Mouse (Mus musculus) activated CD4-positive, CD25-positive, alpha-beta regulatory T cell, adult 9 weeks (primary cell): ENCODE results near the gene Brf1. TPM values are rescaled to one million over a fixed set of nuclear protein-coding genes. Genes with fewer than 3 reads are reported as not detected.

Experiments
- polyA plus RNA-seq: library from polyadenylated mRNA; unstranded; fragments of 100-300 nt; shearing (Covaris generic); gene quantifications from one replicate; pipeline ENCODE4 v1.2.1, GENCODE M21; 2017

The Brf1 gene
- polyA plus RNA-seq, result 17.5 TPM

DNA sequence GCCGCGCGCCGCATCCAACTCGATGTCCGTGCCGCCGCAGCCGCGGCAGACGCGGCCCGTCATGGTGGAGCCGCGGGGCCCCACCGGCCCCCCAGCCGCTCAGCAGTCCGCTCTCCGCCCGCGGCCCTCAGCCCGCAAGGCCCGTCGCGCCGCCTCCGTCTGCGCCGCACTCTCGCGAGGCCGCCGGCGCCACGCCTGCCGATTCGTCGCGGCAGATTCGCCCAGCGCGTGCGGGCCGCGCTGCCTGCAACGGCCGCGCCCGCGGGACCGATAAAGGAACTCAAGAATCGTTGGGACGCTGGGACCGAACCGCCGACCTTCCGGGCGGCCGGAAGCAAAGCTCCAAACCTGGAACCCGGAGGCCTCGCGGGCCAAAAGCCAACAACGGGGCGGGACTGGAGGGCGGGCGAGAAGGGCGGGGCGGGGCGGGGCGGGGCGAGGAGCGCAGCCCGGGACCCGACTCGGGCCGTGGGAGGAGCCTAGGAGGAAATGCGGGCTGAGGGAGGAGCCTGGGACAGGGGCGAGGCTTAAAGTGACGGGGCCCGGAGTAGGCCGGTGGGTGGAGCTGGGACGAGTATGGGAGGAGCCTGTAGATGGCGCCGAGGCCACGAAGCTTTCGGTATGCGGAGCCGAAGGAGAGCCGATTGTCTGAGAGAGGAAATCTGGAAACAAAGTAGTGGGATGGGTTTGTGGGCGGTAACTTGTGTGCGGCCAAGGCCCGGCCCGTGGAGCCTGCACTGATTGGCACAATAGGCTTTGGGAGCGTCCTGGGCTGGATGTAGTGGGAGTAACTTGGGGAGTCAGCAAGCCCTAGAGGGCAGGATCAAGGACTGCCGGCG is at the start of gene Brf1:
Gene Brf1, minus strand, starts transcription at position 411 of the 839 bp plus-strand sequence.

DNA sequence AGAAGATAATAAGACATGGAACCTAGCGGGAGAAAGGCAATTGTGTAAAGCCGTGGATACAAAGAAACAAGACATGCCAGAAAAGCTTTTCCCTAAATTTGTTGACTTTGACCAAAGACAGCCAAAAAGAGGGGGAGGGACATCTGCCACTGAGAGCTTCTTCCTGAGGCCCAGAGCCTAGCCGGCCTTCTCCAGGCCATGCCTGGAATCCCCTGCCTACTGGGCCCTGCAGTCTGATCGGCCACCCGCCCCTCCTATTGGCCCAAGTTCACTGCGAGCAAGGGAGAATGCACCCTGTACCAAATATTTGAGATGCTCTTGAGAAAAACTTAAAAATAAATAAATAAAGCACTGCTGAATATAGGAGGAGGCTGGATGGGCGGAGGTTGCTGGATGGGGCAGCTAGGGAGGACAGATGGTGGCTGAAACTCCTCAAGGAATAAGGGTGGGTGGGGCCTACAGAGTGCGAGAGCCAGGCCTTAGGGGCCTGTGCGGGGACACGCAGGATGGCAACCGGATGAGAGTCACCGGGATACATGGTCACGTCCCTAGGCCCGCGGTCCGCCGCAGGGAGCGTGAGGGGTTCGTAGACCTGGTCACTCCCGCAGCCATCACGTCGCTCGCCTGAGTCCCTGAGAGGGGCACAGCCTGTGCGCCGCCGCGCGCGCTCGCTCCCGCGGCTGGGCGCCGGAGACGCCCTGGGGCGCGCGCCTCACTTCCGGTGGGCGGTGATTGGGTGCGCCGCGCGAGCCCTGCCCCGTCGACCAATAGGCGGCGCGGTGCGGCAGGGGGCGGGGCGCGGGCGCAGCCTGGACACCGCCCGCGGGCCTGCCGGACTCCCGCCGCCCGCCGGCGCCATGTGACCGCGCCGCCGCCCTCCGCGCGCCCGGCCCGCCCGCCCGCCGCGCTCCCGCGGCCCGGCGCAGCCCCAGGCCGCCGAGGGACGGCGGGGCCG is 13.4 kb upstream of the Brf1 start, which contains the start of gene Pacs2:
Gene Pacs2, plus strand, starts transcription at position 905 of the 955 bp plus-strand sequence.

DNA sequence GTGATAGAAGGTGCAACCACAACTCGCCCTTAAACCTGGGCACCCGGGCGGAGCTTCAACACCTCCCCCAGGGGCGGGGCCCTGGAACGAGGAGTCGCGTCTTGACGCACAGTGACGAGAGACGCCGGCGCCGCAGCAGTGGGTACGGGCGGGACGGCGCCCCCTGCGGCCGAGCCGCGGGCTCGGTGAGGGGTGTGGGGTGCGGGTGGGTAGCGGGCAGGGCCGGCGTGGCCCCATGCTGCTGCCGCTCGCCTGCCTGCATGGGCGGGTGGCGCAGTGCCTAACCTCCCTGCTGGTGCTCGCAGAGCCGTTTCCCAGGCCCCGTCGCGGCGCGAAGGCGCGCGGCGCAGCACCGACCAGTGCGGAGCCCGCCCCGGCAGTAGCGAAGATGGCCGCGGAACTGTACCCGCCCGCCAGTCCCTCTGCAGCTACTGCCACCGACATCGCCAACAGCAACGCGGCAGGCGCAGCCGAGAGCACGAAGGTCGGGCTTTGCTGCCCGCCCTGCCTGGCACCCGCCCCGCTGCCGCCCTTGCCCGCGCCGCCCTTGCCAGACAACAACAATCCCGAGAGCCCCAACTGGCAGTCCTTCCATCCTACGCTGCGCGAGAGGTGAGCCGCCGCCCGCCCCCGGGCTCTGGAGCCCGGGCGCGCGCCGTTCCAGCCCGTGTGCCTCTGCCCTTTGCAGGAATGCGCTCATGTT is 24.0 kb downstream of the Brf1 start, which contains the start of gene Btbd6:
Gene Btbd6, plus strand, starts transcription at position 112 of the 703 bp plus-strand sequence.

DNA sequence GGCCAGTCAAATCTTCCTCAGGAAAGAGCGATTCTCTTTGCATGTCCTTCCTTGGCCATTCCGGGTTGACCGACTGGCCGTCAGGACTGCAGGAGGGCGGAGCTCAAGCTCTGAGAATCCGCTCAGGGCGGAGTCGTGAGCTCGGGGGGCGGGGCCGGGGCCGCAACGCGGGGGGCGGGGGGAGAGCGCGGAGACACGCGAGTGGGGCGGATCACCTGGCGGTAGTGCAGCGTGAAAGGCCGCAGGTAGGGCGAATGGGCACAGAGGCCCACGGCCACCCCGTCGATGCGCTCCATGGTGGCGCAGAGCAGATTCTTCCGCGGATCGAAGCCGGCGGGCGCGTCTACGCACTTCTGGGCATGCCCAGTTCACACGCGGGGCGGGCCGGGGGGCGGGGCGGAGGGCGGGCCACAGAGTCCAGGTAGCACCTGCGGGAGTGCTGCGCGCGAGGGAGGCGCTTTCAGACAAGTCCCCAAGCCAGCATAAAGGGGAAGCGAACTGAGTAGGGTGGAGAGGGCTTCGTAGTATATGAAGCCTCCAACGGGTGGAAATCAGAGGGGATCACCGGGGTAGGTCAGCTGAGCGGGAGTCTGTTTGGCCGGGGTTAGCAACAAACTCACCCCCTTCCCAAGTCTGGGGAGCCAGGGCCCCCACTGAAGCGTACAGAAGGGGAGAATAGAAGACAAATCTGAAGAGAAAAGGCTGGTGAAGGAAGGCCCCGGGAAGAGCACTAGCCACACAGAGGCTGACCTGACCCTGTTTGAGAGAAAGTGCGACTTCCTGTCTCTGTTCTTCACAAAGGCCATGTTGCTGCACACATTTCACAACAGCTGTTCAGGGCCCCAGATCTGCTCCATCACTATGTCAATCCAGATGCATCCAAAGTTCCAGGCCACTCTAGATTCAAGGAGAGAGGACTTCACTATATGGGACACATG is 58.5 kb downstream of the Brf1 start, which contains the start of gene Nudt14:
Gene Nudt14, minus strand, starts transcription at position 349 of the 938 bp plus-strand sequence.

DNA sequence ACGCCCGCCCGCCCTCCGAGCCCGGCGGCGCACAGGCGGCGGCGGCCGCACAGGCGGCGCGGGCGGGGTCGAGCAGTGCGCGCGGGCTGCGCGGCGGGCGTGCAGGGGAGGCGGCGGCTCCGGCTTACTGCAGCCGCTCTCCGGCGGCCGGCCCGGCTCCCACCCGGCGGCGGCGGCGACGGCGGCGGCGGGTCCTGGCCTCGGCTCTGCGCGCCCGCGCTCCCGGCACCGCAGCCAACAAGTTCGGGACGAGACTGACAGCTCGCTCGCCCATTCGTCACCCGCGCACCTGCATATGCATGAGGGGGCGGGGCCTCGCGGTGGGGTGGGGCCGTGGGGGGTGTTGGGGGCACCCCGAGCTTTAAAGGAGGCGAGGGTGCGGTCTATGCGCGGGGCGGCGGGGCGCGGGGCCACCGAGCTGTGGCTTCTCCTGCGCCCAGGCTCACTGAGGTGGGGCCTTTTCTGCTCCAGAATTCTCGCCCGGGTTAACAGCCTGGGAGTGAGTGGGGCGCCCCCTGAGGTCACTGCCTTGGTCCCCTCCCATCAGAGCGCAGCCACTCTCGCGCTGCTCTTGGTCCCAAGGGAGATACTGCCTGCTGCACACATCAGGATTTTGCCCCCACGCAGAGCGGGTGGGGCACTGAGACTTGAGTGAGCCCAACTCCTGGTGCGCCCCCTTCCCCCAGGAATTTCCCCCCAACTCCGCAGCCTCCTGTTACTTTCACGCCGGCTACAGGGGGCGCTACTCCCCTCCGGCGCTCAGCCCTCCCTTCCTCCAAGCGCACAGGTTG is 70.7 kb downstream of the Brf1 start, which contains the start of gene Jag2:
Gene Jag2, minus strand, starts transcription at position 215 of the 791 bp plus-strand sequence.

Other genes starting within 250 kb of the Brf1 start
- 5.2 TPM for gene Pld4, start 240.0 kb downstream of the Brf1 start, polyA plus RNA-seq
- gene Ahnak2, start 198.0 kb downstream of the Brf1 start, polyA plus RNA-seq, result not detected
- gene Clba1, start 191.8 kb downstream of the Brf1 start, polyA plus RNA-seq, result not detected
- 89.7 TPM for gene Cdca4, start 171.3 kb downstream of the Brf1 start, polyA plus RNA-seq
- 32.9 TPM for gene Gpr132, start 132.5 kb downstream of the Brf1 start, polyA plus RNA-seq
- gene Jag2, start 70.9 kb downstream of the Brf1 start, polyA plus RNA-seq, result 1.0 TPM
- gene Nudt14, start 58.6 kb downstream of the Brf1 start, polyA plus RNA-seq, result 48.1 TPM
- 7.9 TPM for gene Btbd6, start 24.2 kb downstream of the Brf1 start, polyA plus RNA-seq
- 3.6 TPM for gene Pacs2, start 13.8 kb upstream of the Brf1 start, polyA plus RNA-seq
- gene Tex22, start 73.8 kb upstream of the Brf1 start, polyA plus RNA-seq, result 0.54 TPM
- 3.0 TPM for gene Mta1, start 97.6 kb upstream of the Brf1 start, polyA plus RNA-seq
- gene Crip2, start 139.5 kb upstream of the Brf1 start, polyA plus RNA-seq, result 7.3 TPM
- 1,248 TPM for gene Crip1, start 145.6 kb upstream of the Brf1 start, polyA plus RNA-seq
- 8.7 TPM for gene Tedc1, start 155.7 kb upstream of the Brf1 start, polyA plus RNA-seq
- not detected for gene Tmem121, start 185.2 kb upstream of the Brf1 start, polyA plus RNA-seq